Mouse (Mus musculus) urinary bladder, postnatal 25 days (tissue): ENCODE data around the gene Ngfr.
"Not testable (repeated sequence)": the region's sequence is repeated elsewhere in the genome, so short reads cannot be mapped to it uniquely, and the experiment has no call there.

Source experiments
- DNase-seq: peaks from one replicate; pipeline ENCODE4 v3.0.0; 2022; ENCODE audit warnings: low spot score

Gene Ngfr

GRCm38 (mm10) chr11:95587423-95587951 is at the start of gene Ngfr:
TSS of gene Ngfr (minus strand) at chr11:95587735.
- DNase-seq = no peak

- no peak for DNase-seq
Measured at GRCm38 (mm10) chr11:95635030-95635429, 47.5 kb upstream of the Ngfr start.

- no peak for DNase-seq
Measured at GRCm38 (mm10) chr11:95633512-95634000, 46.0 kb upstream of the Ngfr start.

GRCm38 (mm10) chr11:95632474-95632873 is 44.9 kb upstream of the Ngfr start:
- DNase-seq = no peak

- no peak for DNase-seq
Measured at GRCm38 (mm10) chr11:95631301-95631700, 43.8 kb upstream of the Ngfr start.

- DNase-seq = no peak
Measured at GRCm38 (mm10) chr11:95630558-95630957, 43.0 kb upstream of the Ngfr start.

GRCm38 (mm10) chr11:95622426-95622825 is 34.9 kb upstream of the Ngfr start:
- no peak for DNase-seq

GRCm38 (mm10) chr11:95621541-95622130 is 34.1 kb upstream of the Ngfr start:
- DNase-seq = no peak

GRCm38 (mm10) chr11:95621010-95621409 is 33.5 kb upstream of the Ngfr start:
- no peak for DNase-seq

GRCm38 (mm10) chr11:95619886-95620444 is 32.4 kb upstream of the Ngfr start:
- DNase-seq = no peak

GRCm38 (mm10) chr11:95619081-95619480 is 31.5 kb upstream of the Ngfr start:
- no peak for DNase-seq

- DNase-seq = no peak
Measured at GRCm38 (mm10) chr11:95617785-95618465, 30.4 kb upstream of the Ngfr start.

GRCm38 (mm10) chr11:95614739-95615138 is 27.2 kb upstream of the Ngfr start:
- DNase-seq = no peak

GRCm38 (mm10) chr11:95611283-95611682 is 23.7 kb upstream of the Ngfr start:
- no peak for DNase-seq

GRCm38 (mm10) chr11:95610391-95610902 is 22.9 kb upstream of the Ngfr start:
- DNase-seq = no peak

GRCm38 (mm10) chr11:95609924-95610323 is 22.4 kb upstream of the Ngfr start:
- DNase-seq = no peak

- not testable (repeated sequence) for DNase-seq
Measured at GRCm38 (mm10) chr11:95607286-95607685, 19.8 kb upstream of the Ngfr start.

- DNase-seq = no peak
Measured at GRCm38 (mm10) chr11:95598214-95599062, 10.9 kb upstream of the Ngfr start.

GRCm38 (mm10) chr11:95597741-95598140 is 10.2 kb upstream of the Ngfr start:
- DNase-seq = no peak

GRCm38 (mm10) chr11:95596704-95597103 is 9.2 kb upstream of the Ngfr start:
- no peak for DNase-seq

GRCm38 (mm10) chr11:95596150-95596515 is 8.6 kb upstream of the Ngfr start:
- no peak for DNase-seq
